Mouse (Mus musculus): ENCODE measurements around the gene 2510039O18Rik. TPM values are rescaled to one million over a fixed set of nuclear protein-coding genes. Genes with fewer than 3 reads are reported as not detected.

2510039O18Rik gene
- 71.1 and 78.9 TPM in 2 replicates for polyA plus RNA-seq (2012)

GRCm38 (mm10) chr4:147940576-147941044 lies at the start of gene 2510039O18Rik:
Gene 2510039O18Rik, plus strand, starts transcription at chr4:147940895.
- TF ChIP-seq GATA1 (IDR thresholded peaks at IDR 0.05; ENCODE audit: low read length): no peak

- TF ChIP-seq GATA1 (IDR thresholded peaks at IDR 0.05; ENCODE audit: low read length): no peak
These were observed 44.8 kb upstream of the 2510039O18Rik start for GRCm38 (mm10) chr4:147895815-147896330.

GRCm38 (mm10) chr4:147896411-147896810 lies 44.3 kb upstream of the 2510039O18Rik start:
- TF ChIP-seq GATA1 (IDR thresholded peaks at IDR 0.05; ENCODE audit: low read length): no peak

GRCm38 (mm10) chr4:147897348-147897747 lies 43.3 kb upstream of the 2510039O18Rik start:
- TF ChIP-seq GATA1 (IDR thresholded peaks at IDR 0.05; ENCODE audit: low read length): no peak

GRCm38 (mm10) chr4:147900452-147900851 lies 40.2 kb upstream of the 2510039O18Rik start:
- TF ChIP-seq GATA1 (IDR thresholded peaks at IDR 0.05; ENCODE audit: low read length): no peak

GRCm38 (mm10) chr4:147902906-147903500 lies 37.7 kb upstream of the 2510039O18Rik start:
- TF ChIP-seq GATA1 (IDR thresholded peaks at IDR 0.05; ENCODE audit: low read length): no peak

GRCm38 (mm10) chr4:147903601-147904000 lies 37.1 kb upstream of the 2510039O18Rik start:
- TF ChIP-seq GATA1 (IDR thresholded peaks at IDR 0.05; ENCODE audit: low read length): no peak

GRCm38 (mm10) chr4:147904313-147905089 lies 36.2 kb upstream of the 2510039O18Rik start, which contains the start of gene Mfn2:
Gene Mfn2, minus strand, starts transcription at chr4:147904704.
- TF ChIP-seq GATA1 (IDR thresholded peaks at IDR 0.05; ENCODE audit: low read length): no peak

- TF ChIP-seq GATA1 (IDR thresholded peaks at IDR 0.05; ENCODE audit: low read length): no peak
These were observed 35.5 kb upstream of the 2510039O18Rik start for GRCm38 (mm10) chr4:147905090-147905659.

GRCm38 (mm10) chr4:147906230-147906629 lies 34.5 kb upstream of the 2510039O18Rik start:
- no peak for TF ChIP-seq GATA1 (IDR thresholded peaks at IDR 0.05; ENCODE audit: low read length)

- no peak for TF ChIP-seq GATA1 (IDR thresholded peaks at IDR 0.05; ENCODE audit: low read length)
These were observed 31.2 kb upstream of the 2510039O18Rik start for GRCm38 (mm10) chr4:147909486-147909885.

- no peak for TF ChIP-seq GATA1 (IDR thresholded peaks at IDR 0.05; ENCODE audit: low read length)
These were observed 22.1 kb upstream of the 2510039O18Rik start for GRCm38 (mm10) chr4:147918459-147919121.

GRCm38 (mm10) chr4:147920973-147921372 lies 19.7 kb upstream of the 2510039O18Rik start:
- no peak for TF ChIP-seq GATA1 (IDR thresholded peaks at IDR 0.05; ENCODE audit: low read length)

GRCm38 (mm10) chr4:147922341-147922740 lies 18.4 kb upstream of the 2510039O18Rik start:
- no peak for TF ChIP-seq GATA1 (IDR thresholded peaks at IDR 0.05; ENCODE audit: low read length)

GRCm38 (mm10) chr4:147927705-147928104 lies 13.0 kb upstream of the 2510039O18Rik start:
- no peak for TF ChIP-seq GATA1 (IDR thresholded peaks at IDR 0.05; ENCODE audit: low read length)
